Mouse (Mus musculus): Measurements from ENCODE around the gene Tmem176a.

GRCm38 (mm10) chr6:48806746-48807145 is 34.0 kb upstream of the Tmem176a start:
- TF ChIP-seq CTCF (IDR thresholded peaks at IDR 0.05; ENCODE audit: low read depth, low read length) = no peak
- TF ChIP-seq POLR2A (IDR thresholded peaks at IDR 0.05; ENCODE audit: extremely low read depth, insufficient read depth, low read length) = no peak
